Mouse (Mus musculus) stomach, postnatal 0 days (tissue): Measurements from ENCODE around the gene Gpr132.

Source experiments
- CTCF ChIP-seq: IDR thresholded peaks from 2 replicates; pipeline ENCODE4 v1.5.1; 2016; ENCODE audit warnings: antibody characterized with exemption, low read depth, mild to moderate bottlenecking, moderate library complexity
- EP300 ChIP-seq: optimal IDR thresholded peaks from 2 replicates; pipeline ENCODE3; 2016; ENCODE audit warnings: antibody characterized with exemption

DNA sequence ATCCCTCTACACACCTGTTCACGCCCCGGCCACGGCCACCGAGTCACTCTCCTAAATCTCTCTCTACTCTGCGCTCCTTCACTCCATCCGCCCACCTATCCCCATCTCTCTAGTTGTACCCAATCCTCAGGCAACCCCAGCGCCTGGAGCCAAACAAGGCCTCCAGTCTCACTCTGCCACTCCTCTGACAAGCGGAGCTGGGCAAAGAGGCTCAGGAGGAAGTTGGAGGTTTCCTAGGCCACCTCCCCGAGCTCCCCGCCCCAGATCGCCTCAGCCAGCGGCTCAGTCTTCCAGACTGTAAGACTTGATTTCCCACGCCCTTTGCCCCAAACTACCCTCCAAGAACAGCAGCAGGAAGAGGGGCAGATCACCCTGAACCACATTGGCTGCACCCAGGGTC lies 2.7 kb upstream of the Gpr132 start:
- TF ChIP-seq CTCF, result no peak
- no peak for TF ChIP-seq EP300
